Mouse (Mus musculus) heart, embryonic 15.5 days (tissue): ENCODE results near the gene Svop. TPM values are rescaled to one million over a fixed set of nuclear protein-coding genes. Genes with fewer than 3 reads are reported as not detected.

Experiments
- ATAC-seq: fragments of 200-750 bp; cut with Nextera tagmentation; replicated peaks from 2 replicates; pipeline ENCODE4 v1.8.0; 2017; ENCODE audit warnings: low read depth, moderate TSS enrichment; ENCODE audit not compliant: insufficient number of reproducible peaks, insufficient read depth, low FRiP score
- H3K27ac ChIP-seq: fragments of 300-500 bp; sonication (generic); 2 replicates; pipeline ENCODE4 v1.5.1; 2015; ENCODE audit warnings: mild to moderate bottlenecking, inconsistent platforms
- H3K27me3 ChIP-seq: fragments of 300-500 bp; sonication (generic); 2 replicates; pipeline ENCODE4 v1.6.1; 2015; ENCODE audit warnings: inconsistent platforms
- H3K36me3 ChIP-seq: fragments of 300-500 bp; sonication (generic); 2 replicates; pipeline ENCODE4 v1.6.1; 2015; ENCODE audit warnings: mild to moderate bottlenecking, inconsistent platforms
- H3K4me1 ChIP-seq: fragments of 300-500 bp; sonication (generic); replicated peaks from 2 replicates; pipeline ENCODE4 v1.6.1; 2015; ENCODE audit warnings: inconsistent platforms
- H3K4me2 ChIP-seq: fragments of 300-500 bp; sonication (generic); 2 replicates; pipeline ENCODE4 v1.6.1; 2015; ENCODE audit warnings: inconsistent platforms, mild to moderate bottlenecking, moderate library complexity
- H3K4me3 ChIP-seq: fragments of 300-500 bp; sonication (generic); 2 replicates; pipeline ENCODE4 v1.5.1; 2015; ENCODE audit warnings: mild to moderate bottlenecking, inconsistent platforms
- H3K9ac ChIP-seq: fragments of 300-500 bp; sonication (generic); 2 replicates; pipeline ENCODE4 v1.6.1; 2015; ENCODE audit warnings: mild to moderate bottlenecking, inconsistent platforms
- H3K9me3 ChIP-seq: fragments of 300-500 bp; sonication (generic); replicated peaks from 2 replicates; pipeline ENCODE4 v1.6.1; 2016; ENCODE audit warnings: inconsistent platforms
- WGBS: fragments of 180-500 bp; shearing (Covaris S2); methylation state at CpG from one replicate; pipeline ENCODE4 v1.1.7; 2015; ENCODE audit warnings: mixed read lengths; 5-methylcytosine and 5-hydroxymethylcytosine counted together
- polyA plus RNA-seq: library from polyadenylated mRNA; unstranded; fragments of >200 nt; fragmentation: Nextera tagmentation; extraction: Ambion mirVana; gene quantifications from 2 replicates; pipeline ENCODE4 v1.2.1, GENCODE M21; 2015

Svop gene
- polyA plus RNA-seq, 1 experiment from 2014 or later: not detected

DNA sequence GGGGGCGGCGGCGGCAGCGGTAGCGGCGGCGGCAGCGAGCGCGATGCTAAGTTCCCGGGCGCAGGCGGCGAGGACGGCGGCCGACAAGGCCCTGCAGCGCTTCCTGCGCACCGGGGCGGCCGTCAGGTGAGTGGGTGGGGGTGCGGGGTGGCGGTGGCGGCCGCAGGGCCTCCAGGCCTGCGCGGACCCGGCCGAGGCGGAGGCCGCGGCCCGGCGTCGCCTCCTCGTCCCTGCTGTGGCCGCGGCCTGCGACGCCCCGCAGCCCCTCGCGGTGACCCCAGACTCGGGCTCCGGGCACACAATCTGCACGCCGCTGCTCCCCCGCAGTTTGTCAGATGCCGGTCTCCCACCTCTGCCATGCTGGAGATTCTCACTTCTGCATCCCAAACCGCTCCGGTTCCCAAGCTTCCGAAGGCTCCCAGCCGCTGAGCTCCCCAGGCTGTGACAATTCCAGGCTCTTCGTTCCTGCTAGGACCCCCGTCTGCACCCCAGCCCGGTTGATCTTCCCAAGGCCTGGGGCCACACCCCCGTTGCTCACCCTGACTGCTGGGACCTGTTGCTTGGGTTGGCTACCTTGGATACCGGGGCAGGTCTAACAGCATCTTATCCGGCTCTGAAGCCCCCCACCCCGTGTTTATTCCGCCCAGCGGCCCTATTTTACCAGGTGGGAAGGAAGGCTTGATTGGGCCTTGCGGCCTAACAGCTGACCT, 9.2 kb upstream of the Svop start:
- H3K9ac ChIP-seq: peak overlapping the region; percentile 95
- ATAC-seq: peak; percentile 23; the same call in 1 of the 2 replicates
- no peaks in the 10 kb centered on the region for H3K27me3 ChIP-seq
- peak overlapping the region; percentile 94 for H3K4me3 ChIP-seq
- 4% methylated on average over 33 of the region's 64 CpGs for WGBS
- peaks cover 12% of the 10 kb centered on the region for H3K36me3 ChIP-seq
- peak overlapping the region; percentile 69 for H3K27ac ChIP-seq
- peak overlapping the region; percentile 95 for H3K4me2 ChIP-seq
- peaks cover 14% of the 10 kb centered on the region for H3K4me1 ChIP-seq
- H3K9me3 ChIP-seq: no peaks in the 10 kb centered on the region

GRCm38 (mm10) chr5:114099709-114100389, 8.5 kb upstream of the Svop start:
- Histone ChIP-seq H3K4me2 (peak overlapping the region; percentile 95), H3K27me3 (no peaks in the 10 kb centered on the region), H3K4me3 (peak overlapping the region; percentile 94), H3K9me3 (no peaks in the 10 kb centered on the region), H3K27ac (peak overlapping the region; percentile 69), H3K4me1 (peaks cover 14% of the 10 kb centered on the region), H3K9ac (peak overlapping the region; percentile 95), H3K36me3 (peaks cover 6% of the 10 kb centered on the region; the same call in 1 of the 2 replicates)
- 9% methylated on average over 36 of the region's 37 CpGs for WGBS
- peak; percentile 88 for ATAC-seq

- H3K4me3 ChIP-seq: no peak overlapping the region
- WGBS: 29% methylated on average over 7 of the region's 7 CpGs
- no peak overlapping the region for H3K27ac ChIP-seq
- H3K27me3 ChIP-seq: peaks cover 15% of the 10 kb centered on the region
- no peak for ATAC-seq
- H3K36me3 ChIP-seq: no peaks in the 10 kb centered on the region
- H3K4me1 ChIP-seq: peaks cover 4% of the 10 kb centered on the region; the same call in 1 of the 2 replicates
- no peak overlapping the region for H3K4me2 ChIP-seq
- H3K9me3 ChIP-seq: no peaks in the 10 kb centered on the region
- H3K9ac ChIP-seq: no peak overlapping the region
Measured at GRCm38 (mm10) chr5:114090421-114091013, 853 bp downstream of the Svop start.

- peaks cover 4% of the 10 kb centered on the region; the same call in 1 of the 2 replicates for H3K4me1 ChIP-seq
- H3K27ac ChIP-seq: no peak overlapping the region
- no peak overlapping the region for H3K9ac ChIP-seq
- no peaks in the 10 kb centered on the region for H3K9me3 ChIP-seq
- ATAC-seq: no peak
- 66% methylated on average over 12 of the region's 12 CpGs for WGBS
- H3K27me3 ChIP-seq: peaks cover 15% of the 10 kb centered on the region
- H3K4me3 ChIP-seq: no peak overlapping the region
- H3K4me2 ChIP-seq: no peak overlapping the region
- no peaks in the 10 kb centered on the region for H3K36me3 ChIP-seq
Measured at GRCm38 (mm10) chr5:114087875-114088480, 3.4 kb downstream of the Svop start.

GRCm38 (mm10) chr5:114085501-114085900, 5.9 kb downstream of the Svop start:
- no peak overlapping the region for H3K9ac ChIP-seq
- no peak for ATAC-seq
- WGBS: 58% methylated on average over 14 of the region's 14 CpGs

DNA sequence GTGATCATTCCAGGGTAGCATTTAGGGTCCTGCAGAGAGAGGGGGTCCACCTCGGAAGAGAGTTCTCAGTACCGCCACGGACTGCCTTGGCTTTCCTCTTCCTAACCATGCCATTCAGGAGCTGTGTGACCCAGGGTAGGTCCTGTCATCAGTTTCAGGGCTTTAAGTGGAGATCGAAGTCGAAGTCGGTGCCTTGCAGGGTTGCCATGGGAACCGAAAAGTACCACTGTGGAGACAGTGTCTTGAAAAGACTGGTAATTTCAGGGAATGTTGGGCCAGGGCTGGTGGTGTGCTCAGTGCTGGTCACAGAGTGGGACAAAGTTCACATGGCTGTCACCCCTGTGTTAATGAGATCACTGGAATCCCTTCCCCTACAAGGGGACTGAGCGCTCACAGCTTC, 14.4 kb downstream of the Svop start:
- 0 out of 2 replicates have a peak, but pooled peaks cover 3% of the 10 kb centered on the region for H3K4me1 ChIP-seq
- no peak overlapping the region for H3K4me3 ChIP-seq
- WGBS: 69% methylated on average over 8 of the region's 8 CpGs
- H3K4me2 ChIP-seq: no peak overlapping the region
- H3K36me3 ChIP-seq: no peaks in the 10 kb centered on the region
- no peak overlapping the region for H3K27ac ChIP-seq
- no peak overlapping the region for H3K9ac ChIP-seq
- H3K27me3 ChIP-seq: no peaks in the 10 kb centered on the region
- ATAC-seq: no peak
- H3K9me3 ChIP-seq: no peaks in the 10 kb centered on the region

More at GRCm38 (mm10) chr5:114085501-114085900, 5.9 kb downstream of the Svop start:
- Histone ChIP-seq H3K4me2 (no peak overlapping the region), H3K9me3 (no peaks in the 10 kb centered on the region), H3K4me3 (no peak overlapping the region), H3K36me3 (no peaks in the 10 kb centered on the region), H3K27ac (no peak overlapping the region), H3K27me3 (peaks cover 3% of the 10 kb centered on the region; the same call in 1 of the 2 replicates), H3K4me1 (no peaks in the 10 kb centered on the region)

DNA sequence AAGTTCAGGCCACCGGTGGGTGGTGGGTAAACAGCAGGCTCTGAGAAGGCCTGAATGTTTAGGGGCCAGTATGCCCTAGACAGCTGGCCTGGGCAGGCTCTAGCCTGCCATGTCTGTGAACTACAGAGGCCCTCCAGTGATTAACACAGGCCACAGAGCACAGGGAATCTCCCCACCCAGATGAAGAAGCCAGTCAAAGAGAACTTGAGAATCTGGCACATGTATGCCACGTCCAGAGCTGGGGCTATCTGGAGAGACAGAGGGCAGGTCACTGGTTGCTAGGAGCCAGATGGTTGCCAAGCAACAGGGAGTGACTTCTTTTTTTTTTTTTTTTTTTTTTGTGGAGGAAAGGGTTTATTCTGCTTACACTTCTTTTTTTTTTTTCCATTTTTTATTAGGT, 19.1 kb downstream of the Svop start:
- H3K4me1 ChIP-seq: 0 out of 2 replicates have a peak, but pooled peaks cover 3% of the 10 kb centered on the region
- no peaks in the 10 kb centered on the region for H3K9me3 ChIP-seq
- no peaks in the 10 kb centered on the region for H3K27me3 ChIP-seq
- whole genome bisulfite sequencing: 48% methylated on average over 2 of the region's 2 CpGs
- no peak overlapping the region for H3K9ac ChIP-seq
- no peak overlapping the region for H3K4me3 ChIP-seq
- no peak for ATAC-seq
- H3K36me3 ChIP-seq: no peaks in the 10 kb centered on the region
- no peak overlapping the region for H3K4me2 ChIP-seq
- H3K27ac ChIP-seq: no peak overlapping the region

- Histone ChIP-seq H3K4me1 (0 out of 2 replicates have a peak, but pooled peaks cover 3% of the 10 kb centered on the region), H3K9ac (no peak overlapping the region), H3K4me2 (no peak overlapping the region), H3K27me3 (no peaks in the 10 kb centered on the region), H3K9me3 (no peaks in the 10 kb centered on the region), H3K27ac (no peak overlapping the region), H3K4me3 (no peak overlapping the region), H3K36me3 (no peaks in the 10 kb centered on the region)
- WGBS: 86% methylated on average over 4 of the region's 4 CpGs
- no peak for ATAC-seq
Measured at GRCm38 (mm10) chr5:114070858-114071257, 20.5 kb downstream of the Svop start.

DNA sequence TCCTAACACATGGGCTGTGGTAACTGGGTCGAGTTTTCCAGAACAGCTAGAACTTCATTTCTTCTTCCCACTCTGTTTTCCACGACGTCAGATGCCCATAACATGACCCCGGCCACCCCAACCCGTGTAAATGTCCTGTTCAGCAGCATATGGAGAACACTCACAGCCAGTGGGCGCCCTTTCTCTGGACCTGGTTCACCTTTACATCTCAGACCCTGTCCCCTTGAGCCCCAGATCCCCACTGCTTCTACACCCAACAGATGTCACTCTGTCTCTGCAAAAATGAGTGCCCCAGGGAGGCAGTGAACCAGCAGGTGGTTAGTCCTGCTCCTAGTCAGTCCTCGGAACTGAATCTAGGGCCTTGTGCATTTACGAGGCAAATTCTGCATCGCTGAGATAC, 23.4 kb downstream of the Svop start:
- no peaks in the 10 kb centered on the region for H3K4me1 ChIP-seq
- WGBS: 71% methylated on average over 9 of the region's 9 CpGs

GRCm38 (mm10) chr5:114067543-114067942, 23.8 kb downstream of the Svop start:
- no peaks in the 10 kb centered on the region for H3K36me3 ChIP-seq
- no peak overlapping the region for H3K4me2 ChIP-seq
- no peak overlapping the region for H3K27ac ChIP-seq
- H3K4me1 ChIP-seq: no peaks in the 10 kb centered on the region
- H3K27me3 ChIP-seq: no peaks in the 10 kb centered on the region
- WGBS: 61% methylated on average over 9 of the region's 9 CpGs
- no peak for ATAC-seq
- H3K9ac ChIP-seq: no peak overlapping the region
- H3K4me3 ChIP-seq: no peak overlapping the region
- H3K9me3 ChIP-seq: no peaks in the 10 kb centered on the region

More for the DNA sequence above, 23.4 kb downstream of the Svop start:
- Histone ChIP-seq H3K27ac (no peak overlapping the region), H3K4me2 (no peak overlapping the region), H3K9ac (no peak overlapping the region), H3K36me3 (no peaks in the 10 kb centered on the region), H3K9me3 (no peaks in the 10 kb centered on the region), H3K27me3 (no peaks in the 10 kb centered on the region), H3K4me3 (no peak overlapping the region)
- ATAC-seq: no peak

GRCm38 (mm10) chr5:114066601-114067000, 24.8 kb downstream of the Svop start:
- H3K4me3 ChIP-seq: no peak overlapping the region

More at GRCm38 (mm10) chr5:114066601-114067000, 24.8 kb downstream of the Svop start:
- no peaks in the 10 kb centered on the region for H3K4me1 ChIP-seq
- H3K36me3 ChIP-seq: no peaks in the 10 kb centered on the region
- no peaks in the 10 kb centered on the region for H3K9me3 ChIP-seq
- 46% methylated on average over 6 of the region's 6 CpGs for WGBS
- H3K9ac ChIP-seq: no peak overlapping the region
- no peak overlapping the region for H3K4me2 ChIP-seq
- no peak for ATAC-seq
- H3K27me3 ChIP-seq: no peaks in the 10 kb centered on the region
- no peak overlapping the region for H3K27ac ChIP-seq
